Mouse (Mus musculus): Measurements from ENCODE around the gene Nhlh1. TPM values are rescaled to one million over a fixed set of nuclear protein-coding genes. Genes with fewer than 3 reads are reported as not detected.

Nhlh1 gene
- polyA plus RNA-seq, 1 experiment from 2014 or later = not detected

DNA sequence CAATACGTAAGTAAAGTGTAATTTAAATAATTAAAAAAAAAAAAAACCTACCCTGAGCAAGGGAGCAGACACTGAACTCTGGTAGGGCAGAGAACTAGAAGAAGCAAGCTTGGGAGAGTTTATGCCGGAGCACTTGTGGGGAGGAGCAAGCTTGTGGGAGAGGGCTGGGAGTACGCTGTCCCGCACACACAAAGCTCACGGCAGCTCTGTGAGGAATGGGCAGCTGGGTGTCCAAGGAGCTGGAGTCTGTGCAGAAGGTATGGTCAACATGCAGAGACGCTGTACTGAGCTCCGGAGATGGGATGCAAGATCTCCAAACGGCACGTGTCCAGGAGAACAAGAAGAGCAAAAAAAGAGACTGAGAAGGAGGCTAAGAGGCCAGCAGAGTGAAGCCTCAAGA is 42.6 kb downstream of the Nhlh1 start:
- H3K4me1 ChIP-seq = peaks cover 40% of the 10 kb centered on the region
- no peaks in the 10 kb centered on the region for H3K27me3 ChIP-seq (replicated peaks)
- peaks cover 31% of the 10 kb centered on the region for H3K36me3 ChIP-seq
- H3K27ac ChIP-seq (replicated peaks) = no peak overlapping the region
- 78% methylated on average over 9 of the region's 9 CpGs for WGBS
- no peak overlapping the region for H3K4me2 ChIP-seq
- H3K9ac ChIP-seq = no peak overlapping the region
- no peak overlapping the region for H3K4me3 ChIP-seq
- no peaks in the 10 kb centered on the region for H3K9me3 ChIP-seq
- no peak for ATAC-seq (ENCODE audit: extremely low read depth, insufficient number of reproducible peaks, low FRiP score, low TSS enrichment)

DNA sequence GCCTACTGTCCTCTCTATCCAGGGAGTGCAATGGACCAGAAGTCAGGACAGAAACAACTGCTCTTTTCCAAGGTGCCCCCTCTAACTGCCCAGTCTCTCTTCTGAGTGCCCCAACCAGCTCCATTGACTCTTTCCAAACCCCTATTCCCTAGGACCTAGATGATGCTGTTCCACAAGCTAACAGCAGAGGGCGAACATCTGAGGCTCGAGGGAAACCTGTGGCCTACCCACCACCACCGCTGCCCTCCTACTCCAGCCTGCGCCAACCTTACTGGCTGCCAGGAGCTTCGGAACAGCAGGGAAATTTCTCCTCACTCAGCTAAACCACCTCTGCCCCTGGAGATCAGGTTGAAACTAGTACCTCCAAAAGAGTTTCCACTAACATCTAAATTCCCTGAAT is 45.3 kb downstream of the Nhlh1 start:
- Histone ChIP-seq H3K4me3 (no peak overlapping the region), H3K36me3 (peaks cover 58% of the 10 kb centered on the region), H3K4me1 (peaks cover 21% of the 10 kb centered on the region), H3K27ac (replicated peaks) (no peak overlapping the region), H3K4me2 (no peak overlapping the region), H3K27me3 (replicated peaks) (no peaks in the 10 kb centered on the region), H3K9ac (peak overlapping the region; percentile 37; the same call in 1 of the 2 replicates), H3K9me3 (no peaks in the 10 kb centered on the region)
- 24% methylated on average over 5 of the region's 5 CpGs for WGBS
- ATAC-seq (ENCODE audit: extremely low read depth, insufficient number of reproducible peaks, low FRiP score, low TSS enrichment) = no peak

DNA sequence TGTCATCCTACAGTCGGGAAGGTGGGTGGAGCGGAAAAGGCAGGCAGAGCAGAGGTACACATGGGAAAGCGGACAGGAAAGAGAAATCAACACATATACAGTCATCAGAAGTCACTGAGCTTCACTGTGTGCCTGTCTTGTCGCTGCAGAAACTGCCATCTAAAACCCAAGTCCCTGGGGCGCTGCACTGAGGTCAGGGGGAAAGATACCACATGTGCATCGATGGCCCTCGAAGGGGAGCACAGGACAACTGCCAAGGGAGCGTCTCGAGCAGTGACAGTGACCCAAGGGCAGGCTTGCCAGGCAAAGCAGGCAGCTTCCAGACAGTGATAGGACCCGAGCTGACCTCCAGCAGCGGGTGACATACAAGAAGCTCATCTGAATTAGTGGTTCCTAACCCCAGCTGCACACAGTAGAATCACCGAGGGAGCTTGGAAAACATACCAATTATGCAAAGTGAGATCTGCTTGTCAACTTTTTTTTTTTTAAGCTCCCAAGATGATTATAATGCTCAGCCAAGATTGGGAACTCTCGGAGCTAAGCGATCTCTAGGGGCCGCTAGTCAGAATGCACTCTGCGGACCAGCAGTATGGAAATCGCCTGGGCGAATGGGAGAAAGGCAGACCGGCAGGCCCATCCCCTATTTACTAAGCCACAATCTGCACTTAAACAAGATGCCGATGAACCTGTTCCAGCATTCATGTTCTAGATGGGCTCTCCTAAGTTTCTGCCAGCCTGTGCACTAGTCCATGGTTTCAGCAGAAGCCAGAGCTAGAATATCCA is 47.1 kb downstream of the Nhlh1 start:
- no peak overlapping the region for H3K27ac ChIP-seq (replicated peaks)
- WGBS = 85% methylated on average over 20 of the region's 20 CpGs
- H3K27me3 ChIP-seq (replicated peaks) = no peaks in the 10 kb centered on the region
- H3K36me3 ChIP-seq = peaks cover 76% of the 10 kb centered on the region
- 0 out of 2 replicates have a peak, but pooled peaks cover 4% of the 10 kb centered on the region for H3K4me1 ChIP-seq
- H3K9me3 ChIP-seq = no peaks in the 10 kb centered on the region
- H3K4me3 ChIP-seq = no peak overlapping the region
- no peak overlapping the region for H3K9ac ChIP-seq
- H3K4me2 ChIP-seq = no peak overlapping the region
- ATAC-seq (ENCODE audit: extremely low read depth, insufficient number of reproducible peaks, low FRiP score, low TSS enrichment) = no peak

DNA sequence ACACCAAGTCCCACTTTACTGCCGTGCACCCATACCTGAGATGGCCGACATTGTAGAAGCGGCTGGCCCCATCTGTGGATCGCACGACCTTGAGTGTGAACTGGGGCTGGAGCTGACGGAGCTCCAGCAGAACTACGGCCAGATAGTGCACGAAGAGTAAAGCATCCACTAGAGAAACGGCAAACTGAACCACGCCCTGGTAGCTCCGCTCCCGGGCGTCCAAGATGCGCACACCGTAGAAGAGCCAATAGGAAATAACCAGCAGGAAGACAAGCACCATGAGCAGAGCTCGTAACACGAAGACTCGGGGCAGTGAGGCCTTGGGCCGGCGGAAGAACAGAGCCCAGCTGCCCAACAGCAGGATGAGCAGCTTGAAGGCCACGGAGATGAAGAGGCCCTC is 48.0 kb downstream of the Nhlh1 start:
- Histone ChIP-seq H3K27me3 (replicated peaks) (no peaks in the 10 kb centered on the region), H3K36me3 (peaks cover 84% of the 10 kb centered on the region)
- 92% methylated on average over 21 of the region's 21 CpGs for WGBS

DNA sequence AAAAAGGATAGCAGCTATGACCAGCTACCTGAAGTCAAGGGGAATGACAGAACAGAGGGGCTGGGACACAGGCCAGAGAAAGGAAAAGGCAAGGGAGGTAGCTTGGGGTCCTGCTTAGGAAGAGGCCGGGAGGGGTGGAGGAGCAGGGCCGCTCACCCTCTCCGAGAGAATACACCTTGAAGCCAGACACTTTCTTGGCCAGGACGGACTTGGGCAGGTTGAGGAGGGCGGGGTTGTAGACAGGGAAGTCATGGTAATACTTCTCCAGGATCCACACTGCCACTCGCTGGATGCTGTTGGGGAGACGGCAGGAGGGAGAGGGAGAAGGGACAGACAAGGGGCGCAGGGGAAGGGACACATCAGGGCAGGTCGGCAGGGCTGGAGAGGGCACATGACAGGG is 49.0 kb downstream of the Nhlh1 start:
- no peak overlapping the region for H3K4me3 ChIP-seq
- WGBS = 84% methylated on average over 9 of the region's 9 CpGs

More for the DNA sequence above, 48.0 kb downstream of the Nhlh1 start:
- Histone ChIP-seq H3K4me2 (no peak overlapping the region), H3K4me3 (no peak overlapping the region), H3K4me1 (0 out of 2 replicates have a peak, but pooled peaks cover 4% of the 10 kb centered on the region), H3K9ac (no peak overlapping the region), H3K9me3 (no peaks in the 10 kb centered on the region), H3K27ac (replicated peaks) (no peak overlapping the region)
- ATAC-seq (ENCODE audit: extremely low read depth, insufficient number of reproducible peaks, low FRiP score, low TSS enrichment) = no peak

DNA sequence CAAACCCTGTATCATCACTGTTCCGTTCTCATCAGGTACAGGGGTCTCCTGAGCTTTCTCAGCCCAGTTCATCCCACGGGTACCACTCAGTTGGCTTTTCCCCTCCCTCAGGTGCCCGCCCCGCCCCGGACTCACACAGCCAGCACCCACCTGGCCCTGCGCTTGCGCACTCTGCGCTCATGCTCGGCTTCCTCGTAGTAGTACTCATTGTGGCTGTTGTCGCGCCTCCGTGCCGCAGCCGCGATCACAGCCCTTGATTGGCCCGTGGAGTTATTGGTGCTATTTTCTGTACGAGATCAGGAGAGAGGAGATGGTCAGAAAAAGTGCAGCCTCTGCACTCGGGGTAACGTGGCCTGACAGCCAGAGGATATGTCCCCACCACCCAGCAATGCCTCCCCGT is 49.6 kb downstream of the Nhlh1 start:
- Histone ChIP-seq H3K27ac (replicated peaks) (no peak overlapping the region), H3K4me2 (no peak overlapping the region), H3K9me3 (no peaks in the 10 kb centered on the region), H3K4me1 (no peaks in the 10 kb centered on the region), H3K36me3 (peaks cover 96% of the 10 kb centered on the region), H3K27me3 (replicated peaks) (no peaks in the 10 kb centered on the region), H3K4me3 (no peak overlapping the region), H3K9ac (no peak overlapping the region)
- ATAC-seq (ENCODE audit: extremely low read depth, insufficient number of reproducible peaks, low FRiP score, low TSS enrichment) = no peak
- 90% methylated on average over 21 of the region's 21 CpGs for WGBS

More for the DNA sequence above, 49.0 kb downstream of the Nhlh1 start:
- H3K27ac ChIP-seq (replicated peaks) = no peak overlapping the region
- no peak overlapping the region for H3K9ac ChIP-seq
- H3K4me1 ChIP-seq = 0 out of 2 replicates have a peak, but pooled peaks cover 4% of the 10 kb centered on the region
- ATAC-seq (ENCODE audit: extremely low read depth, insufficient number of reproducible peaks, low FRiP score, low TSS enrichment) = no peak
- no peak overlapping the region for H3K4me2 ChIP-seq
- no peaks in the 10 kb centered on the region for H3K9me3 ChIP-seq
- no peaks in the 10 kb centered on the region for H3K27me3 ChIP-seq (replicated peaks)
- peaks cover 95% of the 10 kb centered on the region for H3K36me3 ChIP-seq

Other genes starting within 250 kb of the Nhlh1 start
- gene Cd84, start 217.9 kb downstream of the Nhlh1 start, polyA plus RNA-seq (2015; fragmentation: Nextera tagmentation; extraction: Ambion mirVana) = 1.1 and 1.6 TPM in 2 replicates
- not detected in 2 replicates for gene Gm10521, start 161.9 kb downstream of the Nhlh1 start, polyA plus RNA-seq (2015; fragmentation: Nextera tagmentation; extraction: Ambion mirVana)
- gene Slamf6, start 140.1 kb downstream of the Nhlh1 start, polyA plus RNA-seq (2015; fragmentation: Nextera tagmentation; extraction: Ambion mirVana) = 0.37 and 0.57 TPM in 2 replicates
- 8.9 and 9.3 TPM in 2 replicates for gene Vangl2, start 29.1 kb downstream of the Nhlh1 start, polyA plus RNA-seq (2015; fragmentation: Nextera tagmentation; extraction: Ambion mirVana)
- gene Copa, start 25.0 kb upstream of the Nhlh1 start, polyA plus RNA-seq (2015; fragmentation: Nextera tagmentation; extraction: Ambion mirVana) = 162 and 163 TPM in 2 replicates
- 115 TPM in 2 replicates for gene Ncstn, start 25.2 kb upstream of the Nhlh1 start, polyA plus RNA-seq (2015; fragmentation: Nextera tagmentation; extraction: Ambion mirVana)
- gene Pex19, start 69.2 kb upstream of the Nhlh1 start, polyA plus RNA-seq (2015; fragmentation: Nextera tagmentation; extraction: Ambion mirVana) = 124 and 131 TPM in 2 replicates
- 106 and 108 TPM in 2 replicates for gene Dcaf8, start 90.5 kb upstream of the Nhlh1 start, polyA plus RNA-seq (2015; fragmentation: Nextera tagmentation; extraction: Ambion mirVana)
- gene Pea15a, start 149.2 kb upstream of the Nhlh1 start, polyA plus RNA-seq (2015; fragmentation: Nextera tagmentation; extraction: Ambion mirVana) = 169 and 180 TPM in 2 replicates
- gene Casq1, start 162.3 kb upstream of the Nhlh1 start, polyA plus RNA-seq (2015; fragmentation: Nextera tagmentation; extraction: Ambion mirVana) = 162 and 211 TPM in 2 replicates
- gene Atp1a4, start 200.8 kb upstream of the Nhlh1 start, polyA plus RNA-seq (2015; fragmentation: Nextera tagmentation; extraction: Ambion mirVana) = 0.21 and 0.52 TPM in 2 replicates
- gene Igsf8, start 204.1 kb upstream of the Nhlh1 start, polyA plus RNA-seq (2015; fragmentation: Nextera tagmentation; extraction: Ambion mirVana) = 27.8 and 31.6 TPM in 2 replicates
- 17.0 and 20.8 TPM in 2 replicates for gene Atp1a2, start 240.5 kb upstream of the Nhlh1 start, polyA plus RNA-seq (2015; fragmentation: Nextera tagmentation; extraction: Ambion mirVana)